Mouse (Mus musculus) liver, adult 2 months (tissue): ENCODE data around the gene Gng10. TPM values are rescaled to one million over a fixed set of nuclear protein-coding genes. Genes with fewer than 3 reads are reported as not detected.

Experiments used
- DNase-seq: peaks from one replicate; pipeline ENCODE4 v3.0.0-alpha.2; 2011; ENCODE audit warnings: low read depth, low spot score; ENCODE audit errors: extremely low read depth
- H3K27ac ChIP-seq: fragments of 200-500 bp; replicated peaks from 2 replicates; pipeline ENCODE4 v1.5.1; 2012; ENCODE audit warnings: low read depth, mild to moderate bottlenecking, control low read depth, inconsistent platforms, low read length; ENCODE audit not compliant: insufficient read depth
- H3K27me3 ChIP-seq: fragments of 200-500 bp; 2 replicates; pipeline ENCODE4 v1.6.1; 2012; ENCODE audit warnings: mild to moderate bottlenecking, moderate library complexity, low read length, inconsistent platforms; ENCODE audit not compliant: control insufficient read depth, insufficient read depth
- H3K36me3 ChIP-seq: fragments of 200-500 bp; 2 replicates; pipeline ENCODE4 v1.6.1; 2012; ENCODE audit warnings: low read length, inconsistent platforms; ENCODE audit not compliant: control insufficient read depth, insufficient read depth
- H3K4me1 ChIP-seq: fragments of 200-500 bp; 2 replicates; pipeline ENCODE4 v1.6.1; 2011; ENCODE audit warnings: low read length; ENCODE audit not compliant: control insufficient read depth, insufficient read depth
- H3K4me3 ChIP-seq: fragments of 200-500 bp; 2 replicates; pipeline ENCODE4 v1.5.1; 2011; ENCODE audit warnings: low read depth, mild to moderate bottlenecking, control low read depth, low read length, moderate library complexity; ENCODE audit not compliant: insufficient read depth
- H3K79me2 ChIP-seq: fragments of 200-500 bp; 2 replicates; pipeline ENCODE4 v1.6.1; 2012; ENCODE audit warnings: inconsistent platforms, mild to moderate bottlenecking, low read length, moderate library complexity; ENCODE audit not compliant: control insufficient read depth, insufficient read depth
- H3K9ac ChIP-seq: fragments of 200-500 bp; 2 replicates; pipeline ENCODE4 v1.6.1; 2012; ENCODE audit warnings: low read depth, mild to moderate bottlenecking, control low read depth, inconsistent platforms, low read length
- CTCF ChIP-seq: fragments of 200-500 bp; IDR thresholded peaks from 2 replicates; pipeline ENCODE4 v1.5.1; 2011; ENCODE audit warnings: low read depth, low read length, control low read depth
- POLR2A ChIP-seq: fragments of 200-500 bp; IDR thresholded peaks from 2 replicates; pipeline ENCODE4 v1.6.1; 2011; ENCODE audit warnings: low read length, control low read depth; ENCODE audit not compliant: insufficient read depth; ENCODE audit errors: extremely low read depth
- WGBS: fragments of 180-500 bp; shearing (Covaris S2); methylation state at CpG from one replicate; pipeline ENCODE4 v1.1.7; 2018; 5-methylcytosine and 5-hydroxymethylcytosine counted together
- polyA plus RNA-seq: library from polyadenylated mRNA; depleted of rRNA; stranded (reverse); fragments of >200 nt; gene quantifications from 2 replicates; pipeline ENCODE4 v1.2.3, GENCODE M21; 2012
- total RNA-seq: library from RNA; depleted of rRNA; stranded (reverse); fragments of >200 nt; gene quantifications from 2 replicates; pipeline ENCODE4 v1.2.3, GENCODE M21; 2014

Gene Gng10
- total and polyA plus RNA-seq, 2 experiments = 6.0 to 14.7 TPM

- no peak overlapping the region for H3K27ac ChIP-seq
- TF ChIP-seq POLR2A (no peak), CTCF (no peak)
- H3K27me3 ChIP-seq = no peaks in the 10 kb centered on the region
- peak overlapping the region; percentile 84; the same call in 1 of the 2 replicates for H3K4me3 ChIP-seq
- WGBS = 78% methylated on average over 10 of the region's 10 CpGs
- no peak for DNase-seq
- no peak overlapping the region for H3K9ac ChIP-seq
- H3K79me2 ChIP-seq = no peaks in the 10 kb centered on the region
- peaks cover under 1% of the 10 kb centered on the region; the same call in 1 of the 2 replicates for H3K36me3 ChIP-seq
- 0 out of 2 replicates have a peak, but pooled peaks cover 3% of the 10 kb centered on the region for H3K4me1 ChIP-seq
Observed at GRCm38 (mm10) chr4:59034325-59034917, 467 bp upstream of the Gng10 start.

- Histone ChIP-seq H3K4me1 (0 out of 2 replicates have a peak, but pooled peaks cover 3% of the 10 kb centered on the region), H3K36me3 (peaks cover 2% of the 10 kb centered on the region; the same call in 1 of the 2 replicates), H3K4me3 (no peak overlapping the region), H3K9ac (no peak overlapping the region), H3K27me3 (no peaks in the 10 kb centered on the region), H3K79me2 (no peaks in the 10 kb centered on the region), H3K27ac (no peak overlapping the region)
- WGBS = 79% methylated on average over 18 of the region's 18 CpGs
- TF ChIP-seq CTCF = no peak
- TF ChIP-seq POLR2A = no peak
- no peak for DNase-seq
Observed at GRCm38 (mm10) chr4:59035786-59036350, 980 bp downstream of the Gng10 start.

GRCm38 (mm10) chr4:59036490-59037127 is 1.7 kb downstream of the Gng10 start:
- Histone ChIP-seq H3K4me3 (no peak overlapping the region), H3K27ac (no peak overlapping the region), H3K4me1 (0 out of 2 replicates have a peak, but pooled peaks cover 3% of the 10 kb centered on the region), H3K27me3 (no peaks in the 10 kb centered on the region), H3K36me3 (peaks cover 4% of the 10 kb centered on the region; the same call in 1 of the 2 replicates), H3K79me2 (no peaks in the 10 kb centered on the region), H3K9ac (no peak overlapping the region)
- 43% methylated on average over 13 of the region's 13 CpGs for WGBS
- DNase-seq = peak; percentile 58
- peak; percentile 27; the same call in 1 of the 2 replicates for TF ChIP-seq CTCF
- no peak for TF ChIP-seq POLR2A

- 86% methylated on average over 3 of the region's 3 CpGs for WGBS
- Histone ChIP-seq H3K9ac (no peak overlapping the region), H3K27ac (no peak overlapping the region), H3K4me1 (0 out of 2 replicates have a peak, but pooled peaks cover 3% of the 10 kb centered on the region), H3K36me3 (peaks cover 4% of the 10 kb centered on the region; the same call in 1 of the 2 replicates), H3K4me3 (no peak overlapping the region), H3K27me3 (no peaks in the 10 kb centered on the region), H3K79me2 (no peaks in the 10 kb centered on the region)
- no peak for DNase-seq
- TF ChIP-seq CTCF = no peak
- no peak for TF ChIP-seq POLR2A
Observed at GRCm38 (mm10) chr4:59037525-59037924, 2.6 kb downstream of the Gng10 start.

GRCm38 (mm10) chr4:59040397-59041287 is 5.8 kb downstream of the Gng10 start:
- Histone ChIP-seq H3K4me3 (no peak overlapping the region), H3K4me1 (0 out of 2 replicates have a peak, but pooled peaks cover 3% of the 10 kb centered on the region), H3K27me3 (no peaks in the 10 kb centered on the region), H3K27ac (no peak overlapping the region), H3K79me2 (no peaks in the 10 kb centered on the region), H3K36me3 (peaks cover 4% of the 10 kb centered on the region; the same call in 1 of the 2 replicates), H3K9ac (no peak overlapping the region)
- no peak for TF ChIP-seq POLR2A
- TF ChIP-seq CTCF = no peak
- DNase-seq = no peak
- 92% methylated on average over 11 of the region's 11 CpGs for WGBS
